Mouse (Mus musculus) CD4-positive, CD25-positive, alpha-beta regulatory T cell, adult 2 months (primary cell): Measurements from ENCODE around the gene Enpp7.
A peak's percentile ranks its signal among the peaks of the same experiment; 100 is the strongest.

Experiments used
- DNase-seq: peaks from one replicate; pipeline ENCODE4 v3.0.0-alpha.2; 2012; ENCODE audit warnings: low read depth, low spot score

Gene Enpp7

DNA sequence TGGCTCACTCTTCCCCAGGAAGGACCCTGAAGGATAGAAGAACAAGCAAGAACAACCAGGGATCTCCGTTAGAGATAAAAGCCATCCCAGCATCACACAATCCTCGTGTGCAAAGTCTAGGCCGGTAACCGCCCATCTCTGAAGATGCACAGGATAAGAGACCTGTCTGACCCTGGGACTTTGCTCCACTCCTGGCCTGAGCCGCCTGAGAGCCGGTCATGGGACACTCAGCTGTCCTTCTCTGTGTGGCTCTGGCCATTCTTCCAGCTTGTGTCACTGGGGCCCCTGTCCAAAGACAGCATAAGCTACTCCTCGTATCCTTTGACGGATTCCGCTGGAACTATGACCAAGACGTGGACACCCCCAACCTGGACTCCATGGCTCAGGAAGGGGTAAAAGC, at the start of gene Enpp7:
Gene Enpp7, plus strand, starts transcription at position 190 of the 400 bp plus-strand sequence.
- no peak for DNase-seq

DNA sequence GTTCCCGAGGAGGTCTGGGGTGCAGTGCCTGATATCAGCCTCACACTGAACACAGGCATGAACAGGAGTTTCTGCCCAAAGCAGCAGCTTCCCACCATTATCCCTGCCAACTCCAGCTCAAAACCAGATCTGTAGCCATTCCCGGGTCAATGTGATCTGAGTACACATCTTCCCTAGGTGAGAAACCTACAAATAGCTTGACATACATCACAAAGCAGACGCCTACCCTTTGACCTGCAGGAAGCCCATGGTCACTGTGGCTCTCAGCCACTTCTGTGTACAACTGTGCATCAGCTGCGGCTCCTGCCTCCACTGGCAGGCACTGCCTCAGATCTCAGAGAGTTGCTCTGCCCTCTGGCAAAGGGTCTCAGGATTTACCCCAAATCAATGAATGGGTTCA, 48.3 kb upstream of the Enpp7 start:
- DNase-seq, result no peak

DNA sequence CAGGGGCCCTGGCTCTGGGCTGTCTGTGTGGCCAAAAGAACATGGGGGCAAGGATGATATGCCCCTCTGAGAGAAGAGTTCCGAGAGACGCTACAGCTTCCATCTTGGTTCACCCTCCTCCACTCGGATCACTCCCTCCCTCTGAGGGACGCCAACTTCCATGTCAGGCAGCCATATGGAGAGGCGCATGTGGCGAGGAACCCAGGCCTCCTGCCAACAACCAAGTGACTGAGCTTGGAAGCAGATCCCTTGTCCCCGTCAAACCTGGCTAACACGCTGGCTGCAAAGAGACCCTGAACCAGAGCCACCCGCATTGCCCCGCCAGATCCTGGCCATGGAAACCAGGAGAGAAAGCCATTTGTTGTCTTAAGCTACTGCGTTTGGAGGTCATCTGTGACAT, 47.4 kb upstream of the Enpp7 start:
- DNase-seq, result no peak

DNA sequence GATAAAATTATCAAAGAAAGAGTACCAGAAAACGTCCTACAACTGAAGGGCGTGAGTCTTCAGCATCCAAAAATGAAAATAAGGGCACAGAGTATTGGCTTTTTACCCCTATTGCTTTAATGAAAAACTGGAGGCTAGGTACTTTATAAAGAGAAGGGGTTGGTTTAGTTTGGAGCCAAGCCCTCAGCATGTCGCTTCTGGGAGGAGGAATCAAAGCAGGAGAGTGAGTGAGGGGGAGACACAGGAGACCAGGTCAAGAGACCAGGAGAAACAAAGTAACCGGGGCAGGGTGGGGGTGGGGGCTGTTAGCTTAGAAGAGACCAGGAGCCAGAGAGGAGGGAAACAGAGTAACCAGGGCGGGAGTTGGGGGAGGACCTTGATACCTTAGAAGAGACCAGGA, 46.7 kb upstream of the Enpp7 start:
- DNase-seq, result no peak

DNA sequence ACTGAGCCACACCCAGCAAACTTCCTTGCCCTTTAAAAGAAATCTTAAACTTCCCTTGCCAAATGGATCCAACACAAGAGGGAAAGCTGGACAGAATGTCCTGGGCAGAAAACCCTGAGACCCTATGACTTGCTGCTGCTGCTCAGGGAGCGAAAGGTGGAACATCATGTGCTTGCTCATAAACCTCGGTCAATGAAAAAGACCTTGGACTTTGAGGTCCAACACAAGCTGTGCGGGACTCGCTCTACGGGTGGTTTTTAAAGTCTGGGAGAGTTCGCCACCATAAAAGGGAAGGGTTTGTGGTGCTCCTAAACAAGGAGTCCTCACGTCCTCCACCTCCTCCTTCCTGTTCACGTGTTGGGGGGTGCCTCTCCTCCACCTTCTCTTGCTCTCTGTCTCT, 42.1 kb upstream of the Enpp7 start:
- DNase-seq, result no peak

DNA sequence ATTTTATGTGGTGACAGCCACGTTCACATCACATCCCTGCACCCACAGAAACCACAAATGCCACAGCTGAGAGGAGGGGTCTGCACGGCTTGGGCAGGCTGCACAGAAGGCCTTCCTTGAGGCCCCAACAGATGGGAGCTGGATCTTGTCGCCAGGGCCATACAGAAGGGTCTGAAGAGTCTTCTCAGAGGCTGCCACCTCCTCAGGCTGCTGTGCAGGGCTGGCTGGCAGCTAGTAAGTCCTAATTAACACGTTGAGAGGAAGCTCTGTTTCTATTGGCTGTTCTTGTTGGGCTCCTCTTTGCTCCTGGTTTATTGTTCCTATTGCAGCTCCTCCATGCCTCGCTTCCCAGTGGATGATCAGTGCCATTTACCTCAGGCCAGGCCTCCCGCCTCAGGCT, 33.0 kb upstream of the Enpp7 start:
- no peak for DNase-seq

DNA sequence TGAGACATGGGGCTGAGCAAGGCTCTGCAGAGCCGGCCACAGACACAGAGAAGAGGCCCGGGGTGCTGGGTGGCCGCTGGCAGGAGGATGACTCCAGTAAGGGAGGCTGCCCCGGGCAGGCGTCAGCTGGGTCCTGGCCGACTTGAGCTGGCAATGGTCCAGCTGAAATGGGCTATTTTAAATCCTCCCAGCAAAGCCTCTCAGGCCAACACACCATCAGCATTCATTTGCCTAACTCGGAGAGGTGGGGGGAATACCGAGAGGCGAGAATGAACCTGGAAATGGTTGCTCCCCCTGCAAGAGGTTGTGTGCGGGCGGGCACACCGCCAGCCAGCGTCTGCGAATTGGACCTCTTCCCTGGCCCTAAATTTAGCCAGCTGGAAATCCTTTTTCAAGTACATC, 30.9 kb upstream of the Enpp7 start:
- DNase-seq, result no peak

DNA sequence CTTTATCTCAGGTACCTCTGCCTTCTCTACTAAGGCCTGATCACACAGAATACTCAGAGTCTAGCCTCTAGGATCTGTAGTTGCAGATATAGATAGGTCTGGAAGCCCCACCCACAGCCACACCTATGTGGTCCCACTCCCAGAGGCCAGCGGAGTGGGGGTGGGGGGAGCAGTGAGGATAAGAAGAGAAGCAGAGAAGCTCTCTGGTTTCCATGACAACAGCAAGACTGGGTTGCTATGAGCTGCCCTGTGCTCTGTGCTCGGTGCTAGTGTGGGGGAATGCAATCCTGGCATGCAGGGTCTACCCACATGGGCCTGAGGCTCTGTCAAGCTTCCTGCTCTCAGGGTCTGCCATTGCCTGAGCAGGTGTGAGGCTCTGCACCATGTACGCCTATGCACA, 27.3 kb upstream of the Enpp7 start:
- no peak for DNase-seq

DNA sequence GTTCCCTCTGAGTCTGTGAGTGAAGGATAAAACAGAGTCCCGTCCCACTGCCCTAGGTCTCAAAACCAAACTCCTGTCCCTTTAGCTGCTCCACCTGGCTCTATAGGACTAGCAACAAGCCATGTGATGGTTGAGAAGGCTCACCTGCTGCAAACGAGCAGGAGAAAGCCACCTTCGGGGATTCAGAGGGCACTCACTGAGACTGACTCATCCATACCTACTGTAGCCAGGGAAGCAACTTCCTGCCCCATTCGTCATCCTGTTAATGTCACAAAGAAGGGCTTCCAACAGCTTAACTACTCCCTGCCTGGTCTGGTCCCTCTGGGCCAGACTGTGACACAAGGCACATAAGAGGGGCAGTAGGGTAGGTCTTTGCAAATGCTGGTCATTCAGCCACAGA, 25.5 kb upstream of the Enpp7 start:
- no peak for DNase-seq

DNA sequence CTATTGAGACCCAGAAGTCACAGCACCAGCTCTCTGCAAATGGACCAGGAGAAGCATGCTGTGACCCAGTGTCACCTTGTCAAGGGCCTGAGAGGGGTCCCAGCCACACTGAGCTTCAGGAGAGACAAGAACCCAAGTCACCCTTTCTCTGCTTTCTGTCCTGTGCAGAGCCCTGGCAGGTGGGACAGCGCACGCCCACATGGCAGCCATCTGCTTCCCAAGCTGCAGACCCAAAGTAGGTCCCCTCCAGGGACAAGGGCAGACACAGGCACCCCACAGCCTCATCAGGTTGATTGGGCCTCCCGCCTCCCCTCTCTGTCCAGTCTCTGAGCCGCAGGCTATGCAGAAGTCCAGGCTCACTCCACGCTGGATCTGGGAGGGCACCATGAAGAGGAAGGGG, 24.1 kb upstream of the Enpp7 start:
- DNase-seq, result no peak

DNA sequence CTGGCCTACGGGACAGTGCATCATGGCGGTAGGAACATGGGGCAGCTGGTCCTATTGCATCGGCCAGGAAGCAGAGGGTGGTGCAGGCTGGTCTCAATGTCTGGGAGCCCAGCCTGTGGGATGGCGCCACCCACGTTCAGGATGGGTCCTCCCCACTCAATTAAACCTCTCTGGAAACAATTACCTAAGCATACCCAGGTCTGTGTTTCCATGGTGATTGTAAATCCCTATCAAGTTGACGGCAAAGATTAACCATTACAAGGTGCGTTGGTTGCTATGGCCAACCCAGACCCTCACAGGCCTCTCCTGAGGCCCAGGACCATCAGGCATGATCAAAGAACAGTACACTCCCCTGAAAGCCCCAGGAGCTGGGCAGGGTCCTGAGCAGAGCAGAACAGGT, 22.9 kb upstream of the Enpp7 start:
- no peak for DNase-seq

DNA sequence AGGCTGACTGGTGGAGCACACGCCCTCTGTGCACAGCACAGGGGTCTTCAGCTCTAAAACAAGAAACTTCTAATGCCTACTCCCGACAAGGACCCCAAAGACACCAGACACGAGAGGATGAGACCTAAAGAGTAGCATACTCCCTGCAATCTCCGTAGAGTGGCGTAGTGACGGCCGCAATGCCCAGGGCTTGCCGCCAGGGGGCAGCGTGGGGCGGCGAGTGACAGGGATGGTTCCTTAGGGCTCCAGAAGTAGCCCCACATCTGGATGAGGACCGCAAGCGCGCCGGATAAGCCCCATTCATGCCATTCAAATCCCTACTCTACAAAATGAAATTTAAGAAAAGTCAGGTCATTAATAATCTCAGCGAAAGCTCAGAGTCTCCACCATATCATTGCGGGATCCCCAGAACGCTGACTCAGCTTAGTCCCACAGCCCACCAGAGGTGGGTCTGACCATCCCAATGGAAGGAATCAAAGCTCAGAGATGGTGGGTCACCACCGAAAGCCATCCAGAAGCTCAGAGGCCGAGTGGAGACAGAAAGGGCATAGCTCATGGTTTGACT, 16.4 kb upstream of the Enpp7 start:
- DNase-seq, result peak; percentile 65

DNA sequence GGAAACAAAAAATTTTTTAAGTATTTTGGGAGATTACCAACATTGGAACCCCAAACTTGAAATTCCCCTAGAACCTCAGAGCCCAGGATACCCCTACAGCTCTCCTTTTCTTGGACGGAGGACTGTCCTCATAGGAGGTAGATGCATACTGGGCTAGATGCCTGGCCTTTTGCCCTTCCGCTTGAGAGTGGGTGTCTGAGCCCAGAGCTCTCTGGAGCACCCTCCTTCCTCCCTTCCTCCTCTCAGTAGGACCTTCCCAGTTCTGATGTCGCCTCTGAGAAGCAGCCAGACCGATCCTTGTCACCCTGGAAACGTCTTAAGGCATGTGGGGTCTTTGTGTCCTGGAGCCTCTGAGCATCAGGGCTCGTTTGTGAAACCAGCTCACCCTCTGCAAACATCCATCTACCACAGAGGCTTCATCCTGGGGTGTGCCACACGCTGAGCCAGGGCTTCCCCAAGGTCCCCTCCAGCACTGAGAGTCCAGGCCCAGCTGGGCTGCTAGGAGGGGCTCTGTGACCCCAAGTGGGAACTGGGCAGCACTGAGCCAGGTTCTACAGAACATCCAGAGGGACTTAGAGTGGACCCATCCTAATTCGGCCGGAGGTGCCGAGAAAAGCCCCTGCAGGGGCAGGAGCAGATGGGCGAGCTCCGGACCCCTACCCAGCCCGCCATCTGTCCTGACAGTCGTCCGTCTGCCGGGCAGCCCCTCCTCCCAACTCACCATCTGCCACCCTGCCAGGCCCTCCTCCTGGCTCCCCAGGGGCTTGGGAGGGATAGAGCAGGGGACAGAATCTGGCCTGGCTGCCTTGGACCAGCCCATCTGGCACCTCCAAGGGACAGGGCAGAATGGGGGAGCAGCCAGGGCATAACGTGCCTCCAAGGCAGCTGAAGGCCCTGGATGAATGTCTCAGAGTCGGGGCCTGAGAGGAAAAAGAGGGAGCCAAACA, 15.3 kb upstream of the Enpp7 start:
- no peak for DNase-seq

DNA sequence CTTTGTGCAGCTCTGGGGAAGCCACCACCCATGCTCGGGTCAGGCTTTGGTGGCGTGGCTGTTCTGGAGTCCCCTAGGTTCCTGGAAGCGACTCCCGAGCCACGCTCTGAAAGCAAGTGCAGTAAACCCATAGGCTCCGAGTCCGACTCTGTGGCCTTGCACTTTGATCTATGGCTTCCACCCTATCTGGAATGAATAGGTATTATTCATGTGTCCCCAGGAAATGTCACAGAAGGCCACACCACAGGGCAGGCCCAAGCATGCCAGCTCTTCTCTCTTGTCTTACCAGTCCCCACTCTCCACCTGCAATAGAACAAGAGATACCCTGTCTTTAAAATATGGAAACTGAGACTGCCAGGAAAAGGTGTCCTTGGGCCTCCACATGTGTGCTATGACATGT, 13.6 kb upstream of the Enpp7 start:
- no peak for DNase-seq

DNA sequence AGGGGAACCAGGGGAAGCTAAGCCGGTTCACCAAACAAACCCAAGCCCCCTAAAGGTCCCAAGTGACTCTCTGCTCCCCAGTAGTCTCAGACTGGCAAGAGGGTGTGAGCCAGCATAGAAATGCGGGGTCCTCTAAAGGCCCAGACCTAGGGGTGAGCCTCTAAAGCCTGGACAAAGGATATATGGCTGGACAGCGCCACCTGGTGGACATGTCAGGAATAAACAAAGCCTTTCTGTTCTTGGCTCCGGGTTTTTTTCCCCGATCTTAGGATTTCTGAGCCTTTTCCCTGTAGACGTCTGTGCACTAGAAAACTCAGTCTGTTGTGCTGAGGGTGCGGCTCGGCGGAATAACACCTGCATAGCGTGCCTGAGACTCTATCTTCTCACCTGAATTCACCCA, 12.6 kb upstream of the Enpp7 start:
- DNase-seq, result peak; percentile 79

DNA sequence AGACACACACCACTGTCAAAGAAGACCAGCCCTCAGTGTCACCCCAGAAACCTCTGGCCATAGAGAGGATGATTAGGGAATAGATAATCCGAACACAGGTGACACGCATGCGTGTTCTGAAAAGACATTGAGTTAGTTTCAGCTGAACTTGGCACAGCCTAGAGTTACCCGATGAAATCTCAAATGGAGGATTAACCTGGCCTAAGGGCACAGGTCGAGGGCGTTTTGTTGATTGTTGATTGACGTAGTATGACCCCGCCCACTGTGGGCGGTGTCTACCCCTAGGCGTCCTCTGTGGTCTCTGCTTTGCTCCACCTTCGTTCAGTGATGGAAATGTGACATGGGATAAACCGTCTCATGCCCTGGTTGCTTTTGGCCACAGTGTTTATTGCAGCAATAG, 12.1 kb upstream of the Enpp7 start:
- peak; percentile 82 for DNase-seq

DNA sequence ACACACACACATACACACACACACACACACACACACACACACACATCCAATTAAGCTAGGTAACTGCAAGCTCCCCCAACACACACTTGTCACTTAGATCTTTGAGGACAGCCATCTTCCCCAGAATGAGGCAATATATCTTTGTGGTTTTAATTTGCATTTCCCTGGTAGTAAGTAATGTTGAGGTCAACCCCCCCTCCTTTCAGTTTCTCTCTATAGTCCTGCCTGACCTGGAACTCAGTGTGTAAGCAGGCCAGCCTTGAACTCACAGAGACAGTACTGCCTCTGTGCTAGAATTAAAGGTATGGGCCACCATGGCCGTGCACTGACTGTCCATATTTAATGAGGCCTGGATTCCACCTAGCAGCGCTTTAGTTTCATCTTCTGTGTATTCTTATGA, 7.6 kb upstream of the Enpp7 start:
- DNase-seq, result peak; percentile 49

DNA sequence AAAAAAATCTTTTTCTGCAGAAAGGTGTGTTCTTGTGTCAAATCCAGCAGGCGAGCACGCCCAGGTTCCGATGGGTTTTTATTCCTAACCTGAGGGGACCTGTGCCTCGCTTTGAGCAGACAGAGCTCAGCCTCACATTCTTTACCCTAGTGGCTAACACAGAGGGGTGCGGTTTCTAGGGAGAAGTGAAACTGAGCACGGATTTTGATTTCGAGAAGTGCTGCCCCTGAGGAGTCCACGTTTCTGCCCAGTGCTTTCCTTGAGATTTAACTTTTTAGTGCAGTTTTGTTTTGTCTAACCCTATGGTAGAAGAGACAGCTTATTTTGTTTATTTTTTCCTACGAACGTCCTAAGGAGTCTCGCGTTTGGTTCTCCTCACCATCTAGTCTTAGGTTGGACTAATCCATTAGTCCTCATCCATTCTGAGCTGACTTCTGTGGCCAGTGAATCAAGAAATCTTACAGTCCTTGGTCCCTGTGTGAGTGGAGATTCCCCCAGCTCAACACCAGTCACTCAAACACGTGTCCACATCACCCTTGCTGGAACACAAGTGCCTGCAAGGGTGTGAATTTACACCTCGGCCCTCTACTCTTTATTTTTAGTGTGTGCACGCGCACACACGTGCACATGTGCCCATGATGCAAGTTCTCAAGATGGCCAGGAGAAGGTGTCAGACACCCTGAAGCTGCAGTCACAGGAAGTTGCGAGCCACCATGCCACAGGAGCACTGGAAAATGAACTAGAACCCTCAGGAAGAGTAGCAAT, 6.8 kb upstream of the Enpp7 start:
- DNase-seq, result peak; percentile 31

DNA sequence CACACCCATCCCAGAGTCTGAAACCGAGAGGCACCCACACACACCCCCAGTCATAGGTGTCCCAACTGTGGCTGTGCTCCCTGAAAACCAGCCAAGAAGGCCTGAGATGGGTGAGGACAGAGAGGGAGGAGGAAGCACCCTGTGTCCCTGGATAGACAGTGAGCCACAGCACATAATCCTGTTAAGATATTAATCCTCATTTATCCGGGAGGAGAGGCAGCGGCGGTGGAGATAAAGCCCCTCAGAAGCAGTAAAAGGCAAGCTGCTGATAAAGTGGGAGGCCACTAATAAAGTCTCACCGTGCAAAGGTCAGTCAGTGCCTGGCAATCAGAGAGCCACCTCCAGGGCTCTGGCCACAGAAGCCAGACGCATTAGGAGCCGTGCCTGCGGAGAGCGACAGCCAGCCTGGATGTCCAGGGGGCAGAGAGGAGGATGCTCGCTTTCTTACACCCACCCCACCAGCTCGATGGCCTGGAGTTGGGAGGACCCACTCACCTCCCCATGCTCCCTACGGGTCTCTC, 5.3 kb upstream of the Enpp7 start:
- DNase-seq, result no peak

DNA sequence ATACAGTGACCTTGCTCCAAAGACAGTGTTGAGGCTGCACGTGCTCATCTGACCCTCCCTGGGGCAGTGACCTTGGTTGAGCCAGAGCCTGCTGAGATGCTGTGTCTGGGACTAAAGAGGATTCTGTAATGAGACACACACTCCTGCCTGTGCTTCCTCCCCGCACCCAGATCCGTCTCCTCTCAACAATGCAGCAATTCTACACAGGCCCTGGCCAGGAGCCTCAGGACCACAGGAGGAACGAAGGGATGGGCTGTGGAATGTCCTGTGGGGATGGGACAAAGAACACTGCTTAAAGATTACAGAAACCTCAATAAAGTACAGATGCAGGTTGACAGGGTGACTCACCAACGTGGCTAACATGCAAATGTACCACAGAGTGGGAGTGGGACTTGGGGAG, 2.4 kb upstream of the Enpp7 start:
- no peak for DNase-seq

DNA sequence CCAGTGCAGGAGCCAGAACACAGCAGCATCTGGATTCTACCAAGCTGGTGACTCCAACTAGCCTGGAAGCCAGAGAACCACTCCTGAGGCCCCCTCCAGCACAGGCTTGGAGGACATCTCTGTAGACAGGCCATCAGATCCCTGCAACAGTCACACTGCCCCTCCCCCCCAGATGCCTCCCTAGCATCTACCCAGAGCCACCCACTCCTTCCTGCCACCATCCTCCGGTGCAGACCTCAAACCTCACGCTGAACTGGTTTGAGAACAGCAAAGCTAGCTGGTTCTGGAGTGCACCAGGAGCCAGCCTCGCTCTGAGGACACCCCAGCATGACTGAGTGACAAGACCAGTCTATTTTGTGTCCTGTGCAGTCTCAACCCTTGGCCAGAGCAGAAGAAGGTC, 4.8 kb downstream of the Enpp7 start:
- DNase-seq, result peak; percentile 83

DNA sequence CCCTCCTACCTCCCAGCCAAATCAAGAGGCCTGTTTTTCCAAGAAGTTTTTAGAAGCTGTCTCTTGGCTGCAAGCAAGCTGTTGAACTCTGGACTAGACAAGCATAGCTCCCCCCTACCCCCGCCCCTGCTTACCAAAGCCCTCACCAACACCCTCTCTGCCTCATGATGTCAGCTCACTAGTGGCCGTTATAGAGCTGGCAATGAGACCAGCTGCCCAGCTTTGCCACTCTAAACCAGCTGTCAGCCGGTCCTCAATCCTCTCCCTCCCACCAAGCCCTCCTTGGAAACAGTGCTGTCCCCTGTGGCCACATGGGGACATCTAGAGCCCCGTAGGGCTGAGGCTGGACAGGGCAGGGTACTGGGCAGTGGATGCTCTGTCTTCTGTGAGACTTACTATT, 7.5 kb downstream of the Enpp7 start:
- no peak for DNase-seq
